Mouse (Mus musculus) midbrain, embryonic 13.5 days (tissue): Measurements from ENCODE around the gene Scamp2. TPM values are rescaled to one million over a fixed set of nuclear protein-coding genes. Genes with fewer than 3 reads are reported as not detected.

Experiments
- ATAC-seq: fragments of 200-750 bp; cut with Nextera tagmentation; 2 replicates; pipeline ENCODE4 v1.8.0; 2017; ENCODE audit warnings: mild to moderate bottlenecking, moderate TSS enrichment, moderate library complexity
- H3K27ac ChIP-seq: fragments of 300-500 bp; sonication (generic); 2 replicates; pipeline ENCODE4 v1.5.1; 2015; ENCODE audit warnings: inconsistent platforms, mild to moderate bottlenecking, moderate library complexity
- H3K27me3 ChIP-seq: fragments of 300-500 bp; sonication (generic); 2 replicates; pipeline ENCODE4 v1.6.1; 2015; ENCODE audit warnings: mild to moderate bottlenecking, inconsistent platforms
- H3K36me3 ChIP-seq: fragments of 300-500 bp; sonication (generic); 2 replicates; pipeline ENCODE4 v1.6.1; 2015; ENCODE audit warnings: mild to moderate bottlenecking, inconsistent platforms
- H3K4me1 ChIP-seq: fragments of 300-500 bp; sonication (generic); replicated peaks from 2 replicates; pipeline ENCODE4 v1.6.1; 2015; ENCODE audit warnings: inconsistent platforms
- H3K4me2 ChIP-seq: fragments of 300-500 bp; sonication (generic); replicated peaks from 2 replicates; pipeline ENCODE4 v1.6.1; 2015; ENCODE audit warnings: moderate library complexity, mild to moderate bottlenecking, inconsistent platforms
- H3K4me3 ChIP-seq: fragments of 300-500 bp; sonication (generic); replicated peaks from 2 replicates; pipeline ENCODE4 v1.5.1; 2015; ENCODE audit warnings: mild to moderate bottlenecking, inconsistent platforms
- H3K9ac ChIP-seq: fragments of 300-500 bp; sonication (generic); replicated peaks from 2 replicates; pipeline ENCODE4 v1.6.1; 2015; ENCODE audit warnings: mild to moderate bottlenecking, inconsistent platforms
- H3K9me3 ChIP-seq: fragments of 300-500 bp; sonication (generic); 2 replicates; pipeline ENCODE4 v1.6.1; 2016; ENCODE audit warnings: mild to moderate bottlenecking, inconsistent platforms
- WGBS: fragments of 180-500 bp; shearing (Covaris S2); methylation state at CpG from one replicate; pipeline ENCODE4 v1.1.7; 2015; 5-methylcytosine and 5-hydroxymethylcytosine counted together
- polyA plus RNA-seq: library from polyadenylated mRNA; unstranded; fragments of >200 nt; fragmentation: Nextera tagmentation; extraction: Ambion mirVana; gene quantifications from 2 replicates; pipeline ENCODE4 v1.2.1, GENCODE M21; 2015

Gene Scamp2
- polyA plus RNA-seq, 1 experiment from 2014 or later, result 57.5 TPM

- Histone ChIP-seq H3K9ac (no peak overlapping the region), H3K4me2 (no peak overlapping the region), H3K4me3 (no peak overlapping the region), H3K36me3 (no peaks in the 10 kb centered on the region), H3K27ac (no peak overlapping the region), H3K4me1 (peaks cover 62% of the 10 kb centered on the region), H3K27me3 (peaks cover 31% of the 10 kb centered on the region), H3K9me3 (no peaks in the 10 kb centered on the region)
- WGBS, result 80% methylated on average over 8 of the region's 8 CpGs
- ATAC-seq, result no peak
Measured at GRCm38 (mm10) chr9:57602098-57602497, 41.4 kb downstream of the Scamp2 start.

- 66% methylated on average over 4 of the region's 4 CpGs for WGBS
- Histone ChIP-seq H3K4me3 (no peak overlapping the region), H3K9ac (no peak overlapping the region), H3K4me1 (peaks cover 36% of the 10 kb centered on the region), H3K4me2 (no peak overlapping the region), H3K36me3 (no peaks in the 10 kb centered on the region), H3K9me3 (no peaks in the 10 kb centered on the region), H3K27me3 (peaks cover 39% of the 10 kb centered on the region), H3K27ac (no peak overlapping the region)
- no peak for ATAC-seq
Measured at GRCm38 (mm10) chr9:57604875-57605274, 44.1 kb downstream of the Scamp2 start.

GRCm38 (mm10) chr9:57605503-57605902, 44.8 kb downstream of the Scamp2 start:
- H3K27ac ChIP-seq, result no peak overlapping the region
- H3K4me2 ChIP-seq, result peak overlapping the region; percentile 49; the same call in 1 of the 2 replicates
- WGBS, result 7% methylated on average over 9 of the region's 9 CpGs
- H3K4me1 ChIP-seq, result peaks cover 36% of the 10 kb centered on the region
- no peaks in the 10 kb centered on the region for H3K9me3 ChIP-seq
- H3K27me3 ChIP-seq, result peaks cover 39% of the 10 kb centered on the region
- H3K36me3 ChIP-seq, result no peaks in the 10 kb centered on the region
- H3K4me3 ChIP-seq, result no peak overlapping the region
- H3K9ac ChIP-seq, result no peak overlapping the region
- peak; percentile 55 for ATAC-seq

- Histone ChIP-seq H3K27ac (no peak within 1 kb of the TSS), H3K4me3 (no peak within 1 kb of the TSS; the same call in 1 of the 2 replicates), H3K27me3 (peaks cover 39% of the 10 kb centered on the region), H3K9ac (0 out of 2 replicates have a peak within 1 kb of the TSS, but pooled peaks have one; percentile 28), H3K4me1 (peaks cover 34% of the 10 kb centered on the region), H3K36me3 (no peaks in the 10 kb centered on the region), H3K4me2 (peak within 1 kb of the TSS; percentile 49), H3K9me3 (no peaks in the 10 kb centered on the region)
- peak; percentile 65 for ATAC-seq
- WGBS, result 5% methylated on average over 24 of the region's 24 CpGs
Measured at GRCm38 (mm10) chr9:57606139-57606851, 45.6 kb downstream of the Scamp2 start, which contains the start of gene Cplx3. TSS of gene Cplx3 (minus strand) at chr9:57606281.

GRCm38 (mm10) chr9:57609803-57610202, 49.1 kb downstream of the Scamp2 start:
- Histone ChIP-seq H3K4me3 (no peak overlapping the region), H3K4me1 (peaks cover 33% of the 10 kb centered on the region), H3K9ac (no peak overlapping the region), H3K9me3 (no peaks in the 10 kb centered on the region), H3K36me3 (no peaks in the 10 kb centered on the region), H3K27me3 (peaks cover 28% of the 10 kb centered on the region), H3K27ac (no peak overlapping the region), H3K4me2 (no peak overlapping the region)
- 64% methylated on average over 3 of the region's 3 CpGs for WGBS
- ATAC-seq, result no peak

GRCm38 (mm10) chr9:57610359-57610826, 49.6 kb downstream of the Scamp2 start:
- no peak overlapping the region for H3K4me3 ChIP-seq
- H3K4me1 ChIP-seq, result peaks cover 29% of the 10 kb centered on the region
- H3K9ac ChIP-seq, result no peak overlapping the region
- 50% methylated on average over 3 of the region's 3 CpGs for WGBS
- no peaks in the 10 kb centered on the region for H3K36me3 ChIP-seq
- no peak overlapping the region for H3K4me2 ChIP-seq
- H3K9me3 ChIP-seq, result no peaks in the 10 kb centered on the region
- H3K27me3 ChIP-seq, result peaks cover 24% of the 10 kb centered on the region
- H3K27ac ChIP-seq, result no peak overlapping the region
- no peak for ATAC-seq

GRCm38 (mm10) chr9:57612587-57612986, 51.8 kb downstream of the Scamp2 start:
- H3K4me3 ChIP-seq, result no peak overlapping the region
- no peak overlapping the region for H3K4me2 ChIP-seq
- ATAC-seq, result no peak
- H3K36me3 ChIP-seq, result no peaks in the 10 kb centered on the region
- H3K27me3 ChIP-seq, result peaks cover 6% of the 10 kb centered on the region; the same call in 1 of the 2 replicates
- 88% methylated on average over 7 of the region's 7 CpGs for WGBS
- H3K9me3 ChIP-seq, result no peaks in the 10 kb centered on the region
- H3K4me1 ChIP-seq, result peaks cover 12% of the 10 kb centered on the region
- H3K27ac ChIP-seq, result no peak overlapping the region
- no peak overlapping the region for H3K9ac ChIP-seq

GRCm38 (mm10) chr9:57613975-57614374, 53.2 kb downstream of the Scamp2 start:
- Histone ChIP-seq H3K36me3 (no peaks in the 10 kb centered on the region), H3K9ac (no peak overlapping the region), H3K4me2 (no peak overlapping the region), H3K4me3 (no peak overlapping the region), H3K27me3 (0 out of 2 replicates have a peak, but pooled peaks cover under 1% of the 10 kb centered on the region), H3K4me1 (peaks cover 12% of the 10 kb centered on the region), H3K27ac (no peak overlapping the region), H3K9me3 (no peaks in the 10 kb centered on the region)
- no peak for ATAC-seq
- 79% methylated on average over 7 of the region's 7 CpGs for WGBS

GRCm38 (mm10) chr9:57614786-57615185, 54.0 kb downstream of the Scamp2 start:
- Histone ChIP-seq H3K4me1 (peaks cover 12% of the 10 kb centered on the region), H3K4me3 (no peak overlapping the region), H3K27me3 (no peaks in the 10 kb centered on the region), H3K27ac (no peak overlapping the region), H3K4me2 (no peak overlapping the region), H3K9ac (no peak overlapping the region), H3K36me3 (no peaks in the 10 kb centered on the region), H3K9me3 (no peaks in the 10 kb centered on the region)
- WGBS, result 92% methylated on average over 4 of the region's 4 CpGs
- ATAC-seq, result no peak

- H3K27me3 ChIP-seq, result no peaks in the 10 kb centered on the region
- no peak overlapping the region for H3K27ac ChIP-seq
- no peaks in the 10 kb centered on the region for H3K36me3 ChIP-seq
- H3K9me3 ChIP-seq, result no peaks in the 10 kb centered on the region
- H3K4me3 ChIP-seq, result no peak overlapping the region
- no peak for ATAC-seq
- no peak overlapping the region for H3K9ac ChIP-seq
- H3K4me1 ChIP-seq, result no peaks in the 10 kb centered on the region
- WGBS, result 81% methylated on average over 8 of the region's 8 CpGs
- no peak overlapping the region for H3K4me2 ChIP-seq
Measured at GRCm38 (mm10) chr9:57617556-57618169, 56.9 kb downstream of the Scamp2 start.

GRCm38 (mm10) chr9:57618854-57619253, 58.1 kb downstream of the Scamp2 start:
- H3K9me3 ChIP-seq, result no peaks in the 10 kb centered on the region
- H3K9ac ChIP-seq, result no peak overlapping the region
- H3K4me3 ChIP-seq, result no peak overlapping the region
- H3K4me2 ChIP-seq, result no peak overlapping the region
- WGBS, result 89% methylated on average over 8 of the region's 8 CpGs
- no peak overlapping the region for H3K27ac ChIP-seq
- no peaks in the 10 kb centered on the region for H3K27me3 ChIP-seq
- no peak for ATAC-seq
- H3K4me1 ChIP-seq, result no peaks in the 10 kb centered on the region
- no peaks in the 10 kb centered on the region for H3K36me3 ChIP-seq

- 97% methylated on average over 5 of the region's 5 CpGs for WGBS
Measured at GRCm38 (mm10) chr9:57620674-57621073, 59.9 kb downstream of the Scamp2 start, which contains the start of gene Lman1l. TSS of gene Lman1l (minus strand) at chr9:57620774.

More at GRCm38 (mm10) chr9:57620674-57621073, 59.9 kb downstream of the Scamp2 start, which contains the start of gene Lman1l:
- Histone ChIP-seq H3K4me1 (no peaks in the 10 kb centered on the region), H3K4me3 (no peak within 1 kb of the TSS), H3K27me3 (no peaks in the 10 kb centered on the region), H3K27ac (no peak within 1 kb of the TSS), H3K36me3 (peaks cover 18% of the 10 kb centered on the region), H3K9me3 (no peaks in the 10 kb centered on the region), H3K4me2 (no peak within 1 kb of the TSS), H3K9ac (no peak within 1 kb of the TSS)
- no peak for ATAC-seq
